Mouse (Mus musculus) neural tube, embryonic 12.5 days (tissue): ENCODE results near the gene Mettl8. TPM values are rescaled to one million over a fixed set of nuclear protein-coding genes. Genes with fewer than 3 reads are reported as not detected.

Source experiments
- polyA plus RNA-seq: library from polyadenylated mRNA; unstranded; fragments of >200 nt; fragmentation: Nextera tagmentation; extraction: Ambion mirVana; gene quantifications from 2 replicates; pipeline ENCODE4 v1.2.1, GENCODE M21; 2016

Gene Mettl8
- polyA plus RNA-seq, 1 experiment from 2014 or later: 26.3 TPM

Other genes with a start within 250 kb of the Mettl8 start
- gene Tlk1, start 229.9 kb downstream of the Mettl8 start, polyA plus RNA-seq: 36.1 and 36.3 TPM in 2 replicates
- gene Dcaf17, start 255 bp downstream of the Mettl8 start, polyA plus RNA-seq: 34.5 and 35.7 TPM in 2 replicates
- gene Cybrd1, start 62.3 kb upstream of the Mettl8 start, polyA plus RNA-seq: 0.51 and 0.83 TPM in 2 replicates
- 163 and 180 TPM in 2 replicates for gene Dync1i2, start 156.1 kb upstream of the Mettl8 start, polyA plus RNA-seq